Mouse (Mus musculus) left cerebral cortex, postnatal 4 days (tissue): ENCODE data around the gene 1500011B03Rik. TPM values are rescaled to one million over a fixed set of nuclear protein-coding genes. Genes with fewer than 3 reads are reported as not detected.

Experiments
- microRNA-seq: library from miRNA; unstranded; fragments of <30 nt; microRNA quantifications from one replicate; pipeline ENCODE4 v1.2.0, GENCODE M21; 2022
- total RNA-seq, 2 experiments: library from RNA; stranded (reverse); gene quantifications; 2 replicates each; pipeline ENCODE4 v1.2.3; 2021

1500011B03Rik gene
- total RNA-seq, 2 experiments from 2014 or later: 166 to 169 TPM

Small RNA genes lying within 50 kb of the gene (microRNA-seq; reads per million reads assigned to microRNA genes)
- 18.4 reads per million, percentile 33 among the genes with 10 or more reads in this experiment for gene Mir6240

Other genes starting within 250 kb of the 1500011B03Rik start
- gene Trpv4, start 165.0 kb downstream of the 1500011B03Rik start, total RNA-seq: 1 to 10 TPM in 1 of 2 experiments, under 1 TPM in 1; 0.64 to 1.1 TPM
- gene Gltp, start 132.5 kb downstream of the 1500011B03Rik start, total RNA-seq: 10 to 100 TPM; 15.3 to 16.8 TPM
- gene Tchp, start 115.7 kb downstream of the 1500011B03Rik start, total RNA-seq: 10 to 100 TPM; 12.7 to 14.6 TPM
- gene Ankrd13a, start 48.8 kb downstream of the 1500011B03Rik start, total RNA-seq: 10 to 100 TPM; 42.5 to 42.9 TPM
- gene Git2, start 48.0 kb downstream of the 1500011B03Rik start, total RNA-seq: 10 to 100 TPM; 58.3 to 59.1 TPM
- not detected for gene 4930519G04Rik, start 30.2 kb upstream of the 1500011B03Rik start, total RNA-seq
- gene Gm9936, start 35.2 kb upstream of the 1500011B03Rik start, total RNA-seq: 1 to 10 TPM; 2.5 to 3.4 TPM
- gene Oasl2, start 73.5 kb upstream of the 1500011B03Rik start, total RNA-seq: 1 to 10 TPM; 1.2 TPM
- not detected for gene Oasl1, start 99.8 kb upstream of the 1500011B03Rik start, total RNA-seq
- 100 to 1,000 TPM; 141 to 152 TPM for gene 2210016L21Rik, start 118.7 kb upstream of the 1500011B03Rik start, total RNA-seq
- gene Hnf1a, start 147.6 kb upstream of the 1500011B03Rik start, total RNA-seq: not detected
- gene Sppl3, start 187.7 kb upstream of the 1500011B03Rik start, total RNA-seq: 100 to 1,000 TPM; 114 to 125 TPM